Mouse (Mus musculus) ES-E14 (cell line): Measurements from ENCODE around the gene Nfkbia.

Experiments used
- CHD2 ChIP-seq: IDR thresholded peaks from 2 replicates; pipeline ENCODE4 v1.6.1; 2014; ENCODE audit warnings: mild to moderate bottlenecking, low read depth, low read length, inconsistent platforms
- MAFK ChIP-seq: IDR thresholded peaks from 2 replicates; pipeline ENCODE4 v1.6.1; 2014; ENCODE audit warnings: mild to moderate bottlenecking, low read depth, low read length, inconsistent platforms; ENCODE audit not compliant: insufficient read depth
- ZC3H11A ChIP-seq: IDR thresholded peaks from 2 replicates; pipeline ENCODE4 v1.6.1; 2012; ENCODE audit warnings: low read depth, mild to moderate bottlenecking, inconsistent platforms, low read length, borderline replicate concordance
- ZNF384 ChIP-seq: IDR thresholded peaks from 2 replicates; pipeline ENCODE4 v1.6.1; 2012; ENCODE audit warnings: low read depth, low read length, inconsistent platforms

GRCm38 (mm10) chr12:55518061-55518738 lies 25.8 kb upstream of the Nfkbia start:
- TF ChIP-seq MAFK (no peak), CHD2 (no peak), ZNF384 (peak; percentile 78; the same call in 1 of the 2 replicates), ZC3H11A (0 out of 2 replicates have a peak, but pooled peaks have one; percentile 44)
